Mouse (Mus musculus) intestine, embryonic 15.5 days (tissue): ENCODE data around the gene Leng1. TPM values are rescaled to one million over a fixed set of nuclear protein-coding genes. Genes with fewer than 3 reads are reported as not detected.
A peak's percentile ranks its signal among the peaks of the same experiment; 100 is the strongest.

Experiments used
- ATAC-seq: fragments of 200-750 bp; cut with Nextera tagmentation; 2 replicates; pipeline ENCODE4 v1.8.0; 2017; ENCODE audit warnings: moderate TSS enrichment, moderate library complexity
- H3K27ac ChIP-seq: fragments of 300-500 bp; sonication (generic); 2 replicates; pipeline ENCODE4 v1.5.1; 2015; ENCODE audit warnings: mild to moderate bottlenecking, inconsistent platforms
- H3K27me3 ChIP-seq: fragments of 300-500 bp; sonication (generic); replicated peaks from 2 replicates; pipeline ENCODE4 v1.6.1; 2015; ENCODE audit warnings: inconsistent platforms
- H3K36me3 ChIP-seq: fragments of 300-500 bp; sonication (generic); 2 replicates; pipeline ENCODE4 v1.6.1; 2015; ENCODE audit warnings: inconsistent platforms
- H3K4me1 ChIP-seq: fragments of 300-500 bp; sonication (generic); replicated peaks from 2 replicates; pipeline ENCODE4 v1.6.1; 2015; ENCODE audit warnings: inconsistent platforms
- H3K4me2 ChIP-seq: fragments of 300-500 bp; sonication (generic); replicated peaks from 2 replicates; pipeline ENCODE4 v1.6.1; 2015; ENCODE audit warnings: mild to moderate bottlenecking, inconsistent platforms
- H3K4me3 ChIP-seq: fragments of 300-500 bp; sonication (generic); replicated peaks from 2 replicates; pipeline ENCODE4 v1.5.1; 2015; ENCODE audit warnings: inconsistent platforms
- H3K9ac ChIP-seq: fragments of 300-500 bp; sonication (generic); 2 replicates; pipeline ENCODE4 v1.6.1; 2015; ENCODE audit warnings: inconsistent platforms
- H3K9me3 ChIP-seq: fragments of 300-500 bp; sonication (generic); 2 replicates; pipeline ENCODE4 v1.6.1; 2016; ENCODE audit warnings: inconsistent platforms
- WGBS: fragments of 180-500 bp; shearing (Covaris S2); methylation state at CpG from one replicate; pipeline ENCODE4 v1.1.7; 2015; 5-methylcytosine and 5-hydroxymethylcytosine counted together
- polyA plus RNA-seq: library from polyadenylated mRNA; unstranded; fragments of >200 nt; fragmentation: Nextera tagmentation; extraction: Ambion mirVana; gene quantifications from 2 replicates; pipeline ENCODE4 v1.2.1, GENCODE M21; 2015

Gene Leng1
- polyA plus RNA-seq, 1 experiment from 2014 or later, result 19.5 TPM

- Histone ChIP-seq H3K9ac (no peak overlapping the region), H3K4me3 (no peak overlapping the region), H3K27ac (no peak overlapping the region), H3K4me2 (no peak overlapping the region), H3K27me3 (no peaks in the 10 kb centered on the region), H3K9me3 (no peaks in the 10 kb centered on the region), H3K4me1 (no peaks in the 10 kb centered on the region), H3K36me3 (peaks cover 14% of the 10 kb centered on the region; the same call in 1 of the 2 replicates)
- 84% methylated on average over 10 of the region's 10 CpGs for WGBS
- ATAC-seq, result no peak
Observed at GRCm38 (mm10) chr7:3683908-3684550, 18.4 kb upstream of the Leng1 start.

GRCm38 (mm10) chr7:3677342-3677741, 11.7 kb upstream of the Leng1 start, which contains the start of gene Tmc4:
Tmc4 (minus strand) TSS chr7:3677553.
- Histone ChIP-seq H3K36me3 (0 out of 2 replicates have a peak, but pooled peaks cover 2% of the 10 kb centered on the region), H3K4me2 (peak within 1 kb of the TSS; percentile 55), H3K9me3 (no peaks in the 10 kb centered on the region), H3K27ac (peak within 1 kb of the TSS; percentile 71), H3K4me3 (peak within 1 kb of the TSS; percentile 39), H3K9ac (peak within 1 kb of the TSS; percentile 49), H3K27me3 (no peaks in the 10 kb centered on the region), H3K4me1 (no peaks in the 10 kb centered on the region)
- ATAC-seq, result peak; percentile 88
- 47% methylated on average over 9 of the region's 9 CpGs for WGBS

GRCm38 (mm10) chr7:3676371-3676770, 10.7 kb upstream of the Leng1 start:
- Histone ChIP-seq H3K27ac (peak overlapping the region; percentile 62), H3K9me3 (no peaks in the 10 kb centered on the region), H3K4me2 (peak overlapping the region; percentile 55), H3K4me3 (peak overlapping the region; percentile 39), H3K9ac (peak overlapping the region; percentile 49), H3K36me3 (0 out of 2 replicates have a peak, but pooled peaks cover 2% of the 10 kb centered on the region), H3K4me1 (no peaks in the 10 kb centered on the region), H3K27me3 (no peaks in the 10 kb centered on the region)
- 67% methylated on average over 12 of the region's 12 CpGs for WGBS
- peak; percentile 60 for ATAC-seq

- no peak for ATAC-seq
- WGBS, result 79% methylated on average over 3 of the region's 3 CpGs
Observed at GRCm38 (mm10) chr7:3675228-3675548, 9.5 kb upstream of the Leng1 start.

GRCm38 (mm10) chr7:3674507-3675227, 9.0 kb upstream of the Leng1 start:
- H3K36me3 ChIP-seq, result peaks cover 8% of the 10 kb centered on the region
- no peaks in the 10 kb centered on the region for H3K4me1 ChIP-seq
- no peak overlapping the region for H3K9ac ChIP-seq
- ATAC-seq, result peak; percentile 65
- H3K27me3 ChIP-seq, result no peaks in the 10 kb centered on the region
- no peaks in the 10 kb centered on the region for H3K9me3 ChIP-seq
- 69% methylated on average over 10 of the region's 10 CpGs for WGBS
- no peak overlapping the region for H3K27ac ChIP-seq
- no peak overlapping the region for H3K4me3 ChIP-seq
- H3K4me2 ChIP-seq, result no peak overlapping the region

More at GRCm38 (mm10) chr7:3675228-3675548, 9.5 kb upstream of the Leng1 start:
- H3K4me1 ChIP-seq, result no peaks in the 10 kb centered on the region
- H3K27me3 ChIP-seq, result no peaks in the 10 kb centered on the region
- H3K4me3 ChIP-seq, result no peak overlapping the region
- H3K9me3 ChIP-seq, result no peaks in the 10 kb centered on the region
- no peak overlapping the region for H3K27ac ChIP-seq
- peaks cover 8% of the 10 kb centered on the region for H3K36me3 ChIP-seq
- H3K4me2 ChIP-seq, result no peak overlapping the region
- no peak overlapping the region for H3K9ac ChIP-seq

GRCm38 (mm10) chr7:3666921-3667391, 1.3 kb upstream of the Leng1 start:
- Histone ChIP-seq H3K9me3 (no peaks in the 10 kb centered on the region), H3K27ac (peak overlapping the region; percentile 51), H3K27me3 (no peaks in the 10 kb centered on the region), H3K4me2 (peak overlapping the region; percentile 49), H3K9ac (peak overlapping the region; percentile 16; the same call in 1 of the 2 replicates), H3K4me1 (peaks cover 19% of the 10 kb centered on the region), H3K4me3 (peak overlapping the region; percentile 17), H3K36me3 (peaks cover 21% of the 10 kb centered on the region)
- ATAC-seq, result peak; percentile 44
- WGBS, result 19% methylated on average over 14 of the region's 14 CpGs

GRCm38 (mm10) chr7:3664524-3665214, 971 bp downstream of the Leng1 start:
- WGBS, result 27% methylated on average over 15 of the region's 15 CpGs
- H3K27ac ChIP-seq, result peak overlapping the region; percentile 92
- peak overlapping the region; percentile 79 for H3K4me2 ChIP-seq
- no peaks in the 10 kb centered on the region for H3K9me3 ChIP-seq
- H3K9ac ChIP-seq, result peak overlapping the region; percentile 83
- H3K4me1 ChIP-seq, result peaks cover 19% of the 10 kb centered on the region
- H3K4me3 ChIP-seq, result peak overlapping the region; percentile 76
- no peaks in the 10 kb centered on the region for H3K27me3 ChIP-seq
- ATAC-seq, result peak; percentile 65
- peaks cover 35% of the 10 kb centered on the region for H3K36me3 ChIP-seq

GRCm38 (mm10) chr7:3658578-3658977, 7.1 kb downstream of the Leng1 start:
- WGBS, result 92% methylated on average over 14 of the region's 14 CpGs
- Histone ChIP-seq H3K27ac (no peak overlapping the region), H3K9ac (no peak overlapping the region), H3K4me3 (no peak overlapping the region), H3K4me2 (no peak overlapping the region), H3K4me1 (peaks cover 1% of the 10 kb centered on the region; the same call in 1 of the 2 replicates), H3K27me3 (no peaks in the 10 kb centered on the region), H3K9me3 (no peaks in the 10 kb centered on the region), H3K36me3 (peaks cover 75% of the 10 kb centered on the region)
- ATAC-seq, result 0 out of 2 replicates have a peak, but pooled peaks have one; percentile 3

- Histone ChIP-seq H3K9ac (no peak overlapping the region), H3K4me3 (no peak overlapping the region), H3K27ac (no peak overlapping the region), H3K9me3 (no peaks in the 10 kb centered on the region), H3K4me2 (no peak overlapping the region), H3K27me3 (no peaks in the 10 kb centered on the region), H3K4me1 (no peaks in the 10 kb centered on the region), H3K36me3 (peaks cover 73% of the 10 kb centered on the region)
- WGBS, result 90% methylated on average over 4 of the region's 4 CpGs
- no peak for ATAC-seq
Observed at GRCm38 (mm10) chr7:3656966-3657365, 8.7 kb downstream of the Leng1 start.

- Histone ChIP-seq H3K36me3 (peaks cover 14% of the 10 kb centered on the region), H3K4me1 (peaks cover 27% of the 10 kb centered on the region), H3K27me3 (no peaks in the 10 kb centered on the region), H3K4me2 (peak overlapping the region; percentile 81), H3K9ac (peak overlapping the region; percentile 99), H3K9me3 (no peaks in the 10 kb centered on the region), H3K4me3 (peak overlapping the region; percentile 97), H3K27ac (no peak overlapping the region)
- ATAC-seq, result no peak
- 58% methylated on average over 4 of the region's 4 CpGs for WGBS
Observed at GRCm38 (mm10) chr7:3646641-3647040, 19.0 kb downstream of the Leng1 start.

GRCm38 (mm10) chr7:3646188-3646587, 19.5 kb downstream of the Leng1 start:
- no peaks in the 10 kb centered on the region for H3K9me3 ChIP-seq
- 10% methylated on average over 9 of the region's 9 CpGs for WGBS

GRCm38 (mm10) chr7:3645488-3646025, 20.1 kb downstream of the Leng1 start:
- Histone ChIP-seq H3K4me1 (peaks cover 27% of the 10 kb centered on the region), H3K9ac (peak overlapping the region; percentile 99), H3K27ac (peak overlapping the region; percentile 99), H3K4me3 (peak overlapping the region; percentile 97), H3K27me3 (no peaks in the 10 kb centered on the region), H3K4me2 (peak overlapping the region; percentile 81), H3K36me3 (peaks cover 7% of the 10 kb centered on the region), H3K9me3 (no peaks in the 10 kb centered on the region)
- WGBS, result under 1% methylated on average over 53 of the region's 58 CpGs
- ATAC-seq, result no peak

More at GRCm38 (mm10) chr7:3646188-3646587, 19.5 kb downstream of the Leng1 start:
- H3K36me3 ChIP-seq, result peaks cover 12% of the 10 kb centered on the region
- H3K4me2 ChIP-seq, result peak overlapping the region; percentile 81
- H3K27me3 ChIP-seq, result no peaks in the 10 kb centered on the region
- peak overlapping the region; percentile 97 for H3K4me3 ChIP-seq
- peak overlapping the region; percentile 99; the same call in 1 of the 2 replicates for H3K27ac ChIP-seq
- H3K4me1 ChIP-seq, result peaks cover 27% of the 10 kb centered on the region
- H3K9ac ChIP-seq, result peak overlapping the region; percentile 99
- ATAC-seq, result no peak
